In the genomic region with DNA sequence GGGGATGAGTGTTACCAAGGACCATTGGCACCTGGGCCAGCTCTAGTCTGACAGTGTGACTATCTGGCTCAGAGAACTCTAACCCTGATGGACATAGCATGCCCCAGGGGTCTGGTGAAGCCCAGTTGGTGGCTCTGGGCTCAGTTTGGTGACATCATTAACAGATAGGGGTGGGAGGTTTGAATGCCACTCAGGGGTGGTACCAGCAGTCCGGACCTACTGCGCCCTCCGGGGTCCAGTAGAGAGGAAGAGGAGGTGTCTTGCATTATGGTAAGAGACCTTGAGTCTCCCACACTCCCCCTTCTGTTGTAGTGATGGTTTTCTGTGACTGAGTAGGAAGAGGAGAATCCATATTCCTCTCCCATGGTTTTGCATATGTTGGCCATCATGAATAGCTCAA, we compare ENCODE assay signal across 10 mouse cellular contexts. TPM values are rescaled to one million over a fixed set of nuclear protein-coding genes. Genes with fewer than 3 reads are reported as not detected.
DNase-seq lines count a peak whose midpoint lies in the region; ATAC-seq and TF ChIP-seq lines count a peak whose summit lies in the region.
"Had no signal": no experiment of that assay in that cellular context is flagged by ENCODE, and none has a peak within 500 bp of the region (broad histone marks: within the 10 kb centered on the region; RNA-seq: fewer than 3 reads in every experiment).

No protein-coding gene starts in this region.

- DNase-seq in cerebellum, adult 2 months = no peak
- no peak for DNase-seq in cerebellum, adult 11-12 months
- DNase-seq in lung, adult 18-20 months = no peak
- DNase-seq in retina, postnatal 1 day = no peak
- DNase-seq in embryo, embryonic 10 days (ENCODE audit: low spot score) = no peak
- DNase-seq: adrenal gland, postnatal 36 days; gastrocnemius, postnatal 25 days had no signal

- no peaks in the 10 kb centered on the region for H3K27me3 ChIP-seq in cerebellum, adult 2 months (ENCODE audit: control insufficient read depth, insufficient read depth, low read length)
- no peaks in the 10 kb centered on the region for H3K27me3 ChIP-seq in lung, embryonic 15.5 days
- H3K27me3 ChIP-seq in intestine, embryonic 16.5 days (replicated peaks; ENCODE audit: control insufficient read depth, insufficient read depth, low read length) = no peaks in the 10 kb centered on the region
- H3K27me3 ChIP-seq in neural tube, embryonic 15.5 days (replicated peaks) = no peaks in the 10 kb centered on the region

- no peak for TF ChIP-seq CTCF in cerebellum, adult 2 months (IDR thresholded peaks at IDR 0.05; ENCODE audit: borderline replicate concordance, insufficient read depth, low read depth, low read length)

- H3K4me2 ChIP-seq in lung, embryonic 15.5 days = peak overlapping the region; percentile 96
- peak overlapping the region; percentile 87 for H3K4me2 ChIP-seq in intestine, embryonic 16.5 days (ENCODE audit: low read depth, low read length)
- peak overlapping the region; percentile 87 for H3K4me2 ChIP-seq in neural tube, embryonic 15.5 days

- H3K27ac ChIP-seq in cerebellum, adult 2 months (ENCODE audit: insufficient read depth, low read length) = no peak overlapping the region
- no peak overlapping the region for H3K27ac ChIP-seq in lung, embryonic 15.5 days
- peak overlapping the region; percentile 65 for H3K27ac ChIP-seq in intestine, embryonic 16.5 days (ENCODE audit: low read length)
- H3K27ac ChIP-seq in neural tube, embryonic 15.5 days (replicated peaks) = no peak overlapping the region

- no peaks in the 10 kb centered on the region for H3K36me3 ChIP-seq in lung, embryonic 15.5 days
- H3K36me3 ChIP-seq in intestine, embryonic 16.5 days (ENCODE audit: control insufficient read depth, insufficient read depth, low read length) = no peaks in the 10 kb centered on the region
- H3K36me3 ChIP-seq in neural tube, embryonic 15.5 days = no peaks in the 10 kb centered on the region

- whole genome bisulfite sequencing in cerebellum, adult 2 months = 78% methylated on average over 3 of the region's 3 CpGs
- WGBS in lung, embryonic 15.5 days = 86% methylated on average over 3 of the region's 3 CpGs
- WGBS in intestine, embryonic 16.5 days = 90% methylated on average over 3 of the region's 3 CpGs
- 91% methylated on average over 3 of the region's 3 CpGs for whole genome bisulfite sequencing in neural tube, embryonic 15.5 days

- ATAC-seq in lung, embryonic 15.5 days (ENCODE audit: borderline replicate concordance, extremely low read depth, low FRiP score, low TSS enrichment) = no peak
- no peak for ATAC-seq in intestine, embryonic 16.5 days
- ATAC-seq in neural tube, embryonic 15.5 days (ENCODE audit: low FRiP score) = no peak

- H3K9me3 ChIP-seq in lung, embryonic 15.5 days = no peaks in the 10 kb centered on the region
- no peaks in the 10 kb centered on the region for H3K9me3 ChIP-seq in intestine, embryonic 16.5 days (ENCODE audit: control insufficient read depth, low read length)
- no peaks in the 10 kb centered on the region for H3K9me3 ChIP-seq in neural tube, embryonic 15.5 days (replicated peaks)

- peak overlapping the region; percentile 26 for H3K4me3 ChIP-seq in cerebellum, adult 2 months (replicated peaks; ENCODE audit: insufficient read depth, low read depth, low read length)
- peak overlapping the region; percentile 85; the same call in 1 of the 2 replicates for H3K4me3 ChIP-seq in lung, embryonic 15.5 days
- peak overlapping the region; percentile 80 for H3K4me3 ChIP-seq in intestine, embryonic 16.5 days (ENCODE audit: low read length)
- H3K4me3 ChIP-seq in neural tube, embryonic 15.5 days (replicated peaks) = peak overlapping the region; percentile 88

- H3K9ac ChIP-seq in lung, embryonic 15.5 days = no peak overlapping the region
- H3K9ac ChIP-seq in intestine, embryonic 16.5 days (ENCODE audit: low read depth, low read length) = peak overlapping the region; percentile 83; the same call in 1 of the 2 replicates
- peak overlapping the region; percentile 79; the same call in 1 of the 2 replicates for H3K9ac ChIP-seq in neural tube, embryonic 15.5 days (replicated peaks)

- H3K4me1 ChIP-seq in cerebellum, adult 2 months (ENCODE audit: control insufficient read depth, insufficient read depth, low read length) = peaks cover 42% of the 10 kb centered on the region
- H3K4me1 ChIP-seq in lung, embryonic 15.5 days = peaks cover 59% of the 10 kb centered on the region
- H3K4me1 ChIP-seq in intestine, embryonic 16.5 days (ENCODE audit: control insufficient read depth, insufficient read depth, low read length) = peaks cover 79% of the 10 kb centered on the region
- peaks cover 77% of the 10 kb centered on the region for H3K4me1 ChIP-seq in neural tube, embryonic 15.5 days

- no peak for TF ChIP-seq POLR2A in cerebellum, adult 2 months (IDR thresholded peaks at IDR 0.05; ENCODE audit: borderline replicate concordance, insufficient read depth, low read length)

RNA-seq across cellular contexts. Expression of gene Hs6st1, which starts 3.4 kb away (rescaled TPM):
- 69.8 and 70.5 TPM in 2 replicates for polyA plus RNA-seq in cerebellum, adult 2 months (2012; rRNA removed)
- polyA plus RNA-seq in lung, embryonic 15.5 days (2015; fragmentation: Nextera tagmentation; extraction: Ambion mirVana) = 11.7 and 12.7 TPM in 2 replicates
- 3.7 and 4.3 TPM in 2 replicates for polyA plus RNA-seq in intestine, embryonic 16.5 days (2015; fragmentation: Nextera tagmentation; extraction: Ambion mirVana)
- polyA plus RNA-seq in neural tube, embryonic 15.5 days (2015; fragmentation: Nextera tagmentation; extraction: Ambion mirVana) = 11.7 and 24.1 TPM in 2 replicates

Comparison
In these comparisons a context has a peak if more than half of its experiments do, and no peak if none do; other contexts are left out.
1. H3K4me3 ChIP-seq: peak in every context shown above with its lines; median percentile 88 in neural tube, embryonic 15.5 days; 85 in lung, embryonic 15.5 days; 80 in intestine, embryonic 16.5 days; 26 in cerebellum, adult 2 months.